Mouse (Mus musculus): ENCODE measurements around the gene Samd15. TPM values are rescaled to one million over a fixed set of nuclear protein-coding genes. Genes with fewer than 3 reads are reported as not detected.
A peak's percentile ranks its signal among the peaks of the same experiment; 100 is the strongest.
"Not testable (repeated sequence)": the region's sequence is repeated elsewhere in the genome, so short reads cannot be mapped to it uniquely, and the experiment has no call there.

Samd15 gene
- polyA plus RNA-seq (2014; fragmentation: Nextera tagmentation; extraction: Ambion mirVana): 1.2 and 1.4 TPM in 2 replicates

DNA sequence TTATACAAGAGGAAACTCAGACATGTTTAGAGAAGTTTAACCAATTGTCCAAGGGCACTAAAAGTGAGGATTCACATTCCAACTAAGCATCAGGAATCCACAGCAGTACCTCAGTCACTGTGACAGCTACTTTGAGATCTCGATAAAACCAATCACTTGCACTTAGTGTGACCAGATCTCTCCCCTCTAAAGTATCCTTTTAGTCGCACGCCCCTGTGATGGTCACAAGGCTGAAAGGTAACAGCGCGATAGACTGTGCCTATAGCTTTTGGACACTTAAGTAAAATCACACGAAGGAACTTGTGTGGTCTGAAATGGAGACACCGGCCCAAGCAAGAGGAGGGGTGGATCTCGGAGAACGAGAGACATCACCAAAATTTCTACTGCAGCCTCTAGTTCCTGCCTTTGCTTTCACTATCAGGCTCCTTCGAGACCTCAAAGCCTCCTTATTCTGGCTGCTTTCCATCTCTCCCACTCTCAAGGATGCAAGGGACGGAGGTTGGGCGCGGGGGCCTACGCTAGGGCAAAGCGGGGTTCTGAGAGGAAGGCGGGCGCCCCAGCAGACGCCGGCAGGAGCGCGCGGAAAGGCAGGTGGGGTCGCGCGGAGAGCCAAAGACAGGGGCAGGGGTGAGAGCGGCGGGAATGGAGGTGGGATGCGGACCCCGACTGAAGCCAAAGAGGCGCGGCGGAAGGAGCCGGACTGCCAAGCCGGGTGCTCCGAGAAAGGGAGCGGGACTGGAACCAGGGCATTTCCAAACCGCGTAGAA is at the start of gene Samd15:
Gene Samd15 (plus strand): TSS at position 518 of the 767 bp plus-strand sequence.
- Histone ChIP-seq H3K4me1 (ENCODE audit: control insufficient read depth, insufficient read depth, low read length) (peaks cover 8% of the 10 kb centered on the region), H3K4me3 (ENCODE audit: low read depth, low read length) (peak within 1 kb of the TSS; percentile 81), H3K4me2 (peak within 1 kb of the TSS; percentile 86), H3K9me3 (ENCODE audit: control insufficient read depth, low read length) (no peaks in the 10 kb centered on the region), H3K9ac (ENCODE audit: low read length) (peak within 1 kb of the TSS; percentile 90), H3K27ac (ENCODE audit: low read depth, low read length) (peak within 1 kb of the TSS; percentile 80), H3K27me3 (ENCODE audit: control insufficient read depth, insufficient read depth, low read length) (no peaks in the 10 kb centered on the region), H3K36me3 (ENCODE audit: control insufficient read depth, insufficient read depth, low read length) (no peaks in the 10 kb centered on the region)
- ATAC-seq (ENCODE audit: low FRiP score): no peak; the same call in 1 of the 2 replicates
- peak; percentile 96 for DNase-seq (ENCODE audit: low spot score, missing footprints)
- under 1% methylated on average over 37 of the region's 38 CpGs for WGBS

DNA sequence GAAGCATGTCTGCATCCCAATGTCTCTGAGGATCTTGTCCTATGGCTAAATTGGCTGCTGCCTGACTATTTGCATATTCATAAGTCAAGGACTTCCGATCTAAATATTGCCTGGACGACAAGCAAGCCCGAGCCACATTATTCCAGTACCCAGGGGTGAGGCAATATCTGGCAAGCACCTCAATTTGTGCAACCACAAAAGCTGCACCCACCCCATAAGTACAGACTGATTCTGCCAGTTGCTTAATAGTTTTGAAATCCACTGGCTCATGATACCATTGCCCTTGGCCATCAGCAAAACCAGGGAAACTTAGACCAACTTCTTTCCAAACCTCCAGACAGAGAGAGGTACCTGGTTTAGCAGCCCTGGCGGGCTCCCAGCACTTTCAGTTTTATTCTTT is 45.1 kb upstream of the Samd15 start:
- H3K4me1 ChIP-seq (ENCODE audit: control insufficient read depth, insufficient read depth, low read length); H3K27me3 ChIP-seq (ENCODE audit: control insufficient read depth, insufficient read depth, low read length); H3K36me3 ChIP-seq (ENCODE audit: control insufficient read depth, insufficient read depth, low read length); DNase-seq (ENCODE audit: low spot score, missing footprints); H3K9me3 ChIP-seq (ENCODE audit: control insufficient read depth, low read length); H3K4me2 ChIP-seq; H3K9ac ChIP-seq (ENCODE audit: low read length); H3K27ac ChIP-seq (ENCODE audit: low read depth, low read length); ATAC-seq (ENCODE audit: low FRiP score); H3K4me3 ChIP-seq (ENCODE audit: low read depth, low read length): not testable (repeated sequence)
- 95% methylated on average over 4 of the region's 4 CpGs for WGBS

DNA sequence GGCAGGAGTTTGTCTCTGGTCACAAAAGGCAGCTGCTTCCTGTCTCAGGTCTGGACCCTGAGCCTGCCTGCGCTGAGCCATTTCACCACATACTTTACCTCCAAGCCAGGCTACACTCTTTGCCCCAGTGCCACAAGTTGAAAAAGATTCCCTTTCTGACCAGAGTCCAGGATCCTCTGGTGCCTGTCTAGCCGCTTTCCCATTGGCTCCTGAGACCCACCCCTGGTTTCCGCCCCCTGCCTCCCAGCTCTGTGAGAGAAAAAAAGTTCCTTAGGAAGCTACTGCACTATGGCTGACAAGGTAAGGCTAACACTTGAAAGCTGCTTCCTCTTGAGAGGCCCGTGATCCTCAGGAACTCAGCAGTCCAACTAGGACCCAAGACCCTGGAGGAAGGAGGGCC is 42.2 kb upstream of the Samd15 start:
- Histone ChIP-seq H3K27me3 (ENCODE audit: control insufficient read depth, insufficient read depth, low read length) (no peaks in the 10 kb centered on the region), H3K27ac (ENCODE audit: low read depth, low read length) (no peak overlapping the region), H3K9me3 (ENCODE audit: control insufficient read depth, low read length) (no peaks in the 10 kb centered on the region), H3K4me3 (ENCODE audit: low read depth, low read length) (no peak overlapping the region), H3K4me1 (ENCODE audit: control insufficient read depth, insufficient read depth, low read length) (no peaks in the 10 kb centered on the region), H3K36me3 (ENCODE audit: control insufficient read depth, insufficient read depth, low read length) (no peaks in the 10 kb centered on the region), H3K9ac (ENCODE audit: low read length) (no peak overlapping the region), H3K4me2 (no peak overlapping the region)
- 64% methylated on average over 4 of the region's 4 CpGs for WGBS
- no peak for DNase-seq (ENCODE audit: low spot score, missing footprints)
- ATAC-seq (ENCODE audit: low FRiP score): no peak

DNA sequence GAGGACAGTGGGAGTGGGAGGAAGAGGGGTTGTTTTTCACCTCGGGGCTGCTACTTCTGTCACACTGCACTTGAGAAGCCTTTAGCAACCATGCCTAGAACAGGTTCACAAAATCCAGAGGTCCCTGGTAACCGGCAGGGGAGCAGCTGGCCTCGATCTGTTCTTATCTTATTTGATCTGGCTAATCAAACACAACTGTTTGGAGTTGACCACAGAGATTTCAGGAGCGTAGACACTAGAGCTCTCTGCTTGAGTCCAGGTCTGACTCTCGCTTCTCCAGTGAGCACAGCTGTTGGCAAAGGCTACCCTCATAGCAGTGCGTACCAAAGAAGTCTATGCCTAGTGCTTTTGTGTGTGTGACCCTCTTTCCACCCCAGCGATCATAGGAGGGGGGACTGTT is 41.4 kb upstream of the Samd15 start:
- no peak overlapping the region for H3K27ac ChIP-seq (ENCODE audit: low read depth, low read length)
- no peak overlapping the region for H3K9ac ChIP-seq (ENCODE audit: low read length)
- DNase-seq (ENCODE audit: low spot score, missing footprints) (no peak), ATAC-seq (ENCODE audit: low FRiP score) (no peak)
- H3K27me3 ChIP-seq (ENCODE audit: control insufficient read depth, insufficient read depth, low read length): no peaks in the 10 kb centered on the region
- no peak overlapping the region for H3K4me3 ChIP-seq (ENCODE audit: low read depth, low read length)
- no peaks in the 10 kb centered on the region for H3K4me1 ChIP-seq (ENCODE audit: control insufficient read depth, insufficient read depth, low read length)
- H3K36me3 ChIP-seq (ENCODE audit: control insufficient read depth, insufficient read depth, low read length): no peaks in the 10 kb centered on the region
- no peaks in the 10 kb centered on the region for H3K9me3 ChIP-seq (ENCODE audit: control insufficient read depth, low read length)
- H3K4me2 ChIP-seq: no peak overlapping the region
- WGBS: 76% methylated on average over 7 of the region's 7 CpGs

DNA sequence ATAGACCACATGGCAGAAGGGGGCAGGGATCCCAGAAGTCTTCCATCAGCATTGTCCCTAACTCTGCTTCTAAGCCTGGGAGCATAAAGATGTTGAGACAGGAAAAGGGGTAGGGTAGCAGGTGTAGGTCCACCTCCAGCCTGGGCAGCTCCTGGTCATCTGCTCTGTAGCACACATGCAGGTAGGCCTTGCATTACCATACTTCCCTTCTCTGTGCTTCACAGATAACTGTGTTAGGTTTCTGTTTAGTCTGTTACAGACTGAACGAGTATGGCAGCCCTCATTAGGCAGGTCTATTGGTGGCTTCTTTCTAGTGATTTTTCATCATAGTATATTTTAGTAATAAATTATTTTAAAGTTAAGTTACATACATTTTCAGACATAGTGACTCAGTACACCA is 39.2 kb upstream of the Samd15 start:
- Histone ChIP-seq H3K4me2 (no peak overlapping the region), H3K9ac (ENCODE audit: low read length) (no peak overlapping the region), H3K4me1 (ENCODE audit: control insufficient read depth, insufficient read depth, low read length) (no peaks in the 10 kb centered on the region), H3K4me3 (ENCODE audit: low read depth, low read length) (no peak overlapping the region), H3K9me3 (ENCODE audit: control insufficient read depth, low read length) (no peaks in the 10 kb centered on the region), H3K27me3 (ENCODE audit: control insufficient read depth, insufficient read depth, low read length) (no peaks in the 10 kb centered on the region), H3K36me3 (ENCODE audit: control insufficient read depth, insufficient read depth, low read length) (no peaks in the 10 kb centered on the region), H3K27ac (ENCODE audit: low read depth, low read length) (no peak overlapping the region)
- WGBS: 82% methylated on average over 1 of the region's 1 CpGs
- ATAC-seq (ENCODE audit: low FRiP score): no peak
- no peak for DNase-seq (ENCODE audit: low spot score, missing footprints)

DNA sequence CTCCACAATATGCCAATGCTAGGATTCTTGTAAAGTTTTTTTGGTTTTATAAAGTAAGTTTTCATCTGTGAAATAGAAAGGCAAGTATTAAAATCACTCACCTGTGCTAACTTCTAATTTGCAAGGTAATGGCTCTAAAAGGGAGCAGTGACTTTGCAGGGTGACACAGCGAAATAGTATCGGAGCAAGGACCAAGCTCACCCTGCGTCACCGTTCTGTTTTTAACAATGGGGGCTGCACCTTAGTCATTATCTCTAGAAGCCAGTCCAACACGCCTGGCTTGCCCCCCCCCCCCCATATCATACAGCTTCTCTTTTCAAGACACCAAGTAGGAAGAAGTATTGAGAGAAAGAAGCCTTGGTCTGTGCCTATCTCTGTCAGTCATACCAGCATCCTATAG is 38.7 kb upstream of the Samd15 start:
- 87% methylated on average over 5 of the region's 5 CpGs for WGBS
- DNase-seq (ENCODE audit: low spot score, missing footprints) (no peak), ATAC-seq (ENCODE audit: low FRiP score) (no peak)
- Histone ChIP-seq H3K4me1 (ENCODE audit: control insufficient read depth, insufficient read depth, low read length) (no peaks in the 10 kb centered on the region), H3K4me2 (no peak overlapping the region), H3K27me3 (ENCODE audit: control insufficient read depth, insufficient read depth, low read length) (no peaks in the 10 kb centered on the region), H3K9me3 (ENCODE audit: control insufficient read depth, low read length) (no peaks in the 10 kb centered on the region), H3K27ac (ENCODE audit: low read depth, low read length) (no peak overlapping the region), H3K36me3 (ENCODE audit: control insufficient read depth, insufficient read depth, low read length) (no peaks in the 10 kb centered on the region), H3K4me3 (ENCODE audit: low read depth, low read length) (no peak overlapping the region), H3K9ac (ENCODE audit: low read length) (no peak overlapping the region)

DNA sequence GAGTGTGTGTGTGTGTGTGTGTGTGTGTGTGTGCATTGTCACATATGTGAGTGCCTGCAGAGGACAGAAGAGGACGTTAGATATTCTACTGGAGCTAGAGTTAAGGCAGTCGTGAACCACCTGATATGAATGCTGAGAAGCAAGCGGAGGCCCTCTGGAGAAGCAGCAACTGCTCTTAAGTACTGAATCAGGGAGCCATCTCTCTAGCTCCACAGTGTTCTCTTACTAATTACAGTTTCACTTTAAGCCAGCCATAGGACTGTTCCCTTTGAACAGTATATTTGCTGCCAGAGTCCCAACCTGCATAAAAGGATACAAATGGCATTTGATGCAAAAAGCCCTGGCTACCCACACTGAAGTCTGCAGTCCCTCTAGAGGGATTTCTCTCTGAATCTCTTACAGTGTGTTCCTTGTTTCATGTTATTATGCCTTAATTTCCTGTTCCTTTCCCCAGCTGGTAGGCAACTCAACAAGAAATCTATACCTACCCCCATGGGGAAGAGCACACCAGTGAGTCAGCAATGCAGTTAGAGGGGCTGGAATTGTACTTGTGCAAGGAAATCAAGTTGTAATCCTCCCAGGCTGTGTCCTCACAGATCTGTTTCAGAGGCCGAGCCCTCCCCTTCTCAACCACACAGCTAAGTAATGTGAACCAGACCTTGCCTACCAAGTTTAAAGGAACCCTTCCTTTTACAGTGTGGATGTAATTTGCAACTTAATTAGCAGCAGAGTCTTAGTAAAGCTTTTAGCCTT is 24.2 kb upstream of the Samd15 start:
- Histone ChIP-seq H3K36me3 (ENCODE audit: control insufficient read depth, insufficient read depth, low read length) (peaks cover 3% of the 10 kb centered on the region; the same call in 1 of the 2 replicates), H3K4me2 (no peak overlapping the region), H3K9me3 (ENCODE audit: control insufficient read depth, low read length) (no peaks in the 10 kb centered on the region), H3K4me3 (ENCODE audit: low read depth, low read length) (no peak overlapping the region), H3K9ac (ENCODE audit: low read length) (no peak overlapping the region), H3K27ac (ENCODE audit: low read depth, low read length) (no peak overlapping the region), H3K27me3 (ENCODE audit: control insufficient read depth, insufficient read depth, low read length) (no peaks in the 10 kb centered on the region), H3K4me1 (ENCODE audit: control insufficient read depth, insufficient read depth, low read length) (no peaks in the 10 kb centered on the region)
- no peak for DNase-seq (ENCODE audit: low spot score, missing footprints)
- WGBS: 88% methylated on average over 4 of the region's 4 CpGs
- ATAC-seq (ENCODE audit: low FRiP score): no peak

DNA sequence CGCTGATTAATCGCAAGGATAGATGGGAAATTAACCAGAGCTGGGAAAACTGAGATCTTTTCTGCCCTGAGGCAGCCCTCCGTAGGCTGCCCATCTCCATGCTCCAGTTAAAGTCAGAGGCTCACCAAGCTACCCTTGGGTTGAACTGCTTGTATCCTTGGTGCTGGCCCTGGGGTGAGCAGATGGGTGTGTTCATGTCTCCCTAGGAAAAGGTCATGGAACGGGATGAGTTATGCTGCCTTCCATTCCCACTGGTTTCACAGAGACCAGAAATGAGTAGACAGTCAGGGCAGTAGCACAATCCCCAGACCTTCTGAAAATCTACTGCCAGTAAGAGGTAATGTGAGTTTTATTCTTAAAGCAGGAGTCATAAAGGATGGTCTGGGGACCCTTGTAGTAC is 21.9 kb upstream of the Samd15 start:
- 95% methylated on average over 4 of the region's 4 CpGs for WGBS
- DNase-seq (ENCODE audit: low spot score, missing footprints): no peak
- Histone ChIP-seq H3K4me3 (ENCODE audit: low read depth, low read length) (no peak overlapping the region), H3K27ac (ENCODE audit: low read depth, low read length) (no peak overlapping the region), H3K9ac (ENCODE audit: low read length) (no peak overlapping the region), H3K4me1 (ENCODE audit: control insufficient read depth, insufficient read depth, low read length) (no peaks in the 10 kb centered on the region), H3K9me3 (ENCODE audit: control insufficient read depth, low read length) (no peaks in the 10 kb centered on the region), H3K27me3 (ENCODE audit: control insufficient read depth, insufficient read depth, low read length) (no peaks in the 10 kb centered on the region), H3K4me2 (no peak overlapping the region), H3K36me3 (ENCODE audit: control insufficient read depth, insufficient read depth, low read length) (peaks cover 3% of the 10 kb centered on the region; the same call in 1 of the 2 replicates)
- ATAC-seq (ENCODE audit: low FRiP score): no peak

DNA sequence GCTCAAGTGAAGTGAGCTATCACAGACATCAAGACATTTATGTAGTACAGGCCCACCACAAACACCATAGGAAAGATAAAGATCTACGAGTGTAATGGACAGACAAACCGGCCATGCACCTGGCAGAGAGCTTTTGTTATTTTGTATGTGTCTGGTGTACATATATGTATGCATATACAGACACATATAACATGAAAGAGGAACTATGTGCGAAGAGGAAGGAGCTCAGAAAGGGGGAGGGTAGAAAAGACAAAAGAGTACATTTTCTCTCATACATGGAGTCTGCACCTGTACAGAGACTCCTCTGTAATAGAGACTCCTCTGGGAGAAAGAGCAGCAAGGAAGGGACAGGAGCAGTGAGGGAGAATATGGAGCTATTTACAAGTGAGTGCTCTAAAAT is 6.5 kb upstream of the Samd15 start:
- no peaks in the 10 kb centered on the region for H3K36me3 ChIP-seq (ENCODE audit: control insufficient read depth, insufficient read depth, low read length)
- H3K9me3 ChIP-seq (ENCODE audit: control insufficient read depth, low read length): no peaks in the 10 kb centered on the region
- no peak for ATAC-seq (ENCODE audit: low FRiP score)
- no peak overlapping the region for H3K4me3 ChIP-seq (ENCODE audit: low read depth, low read length)
- H3K4me2 ChIP-seq: no peak overlapping the region
- DNase-seq (ENCODE audit: low spot score, missing footprints): no peak
- WGBS: 90% methylated on average over 3 of the region's 3 CpGs
- H3K9ac ChIP-seq (ENCODE audit: low read length): no peak overlapping the region
- no peaks in the 10 kb centered on the region for H3K27me3 ChIP-seq (ENCODE audit: control insufficient read depth, insufficient read depth, low read length)
- H3K27ac ChIP-seq (ENCODE audit: low read depth, low read length): no peak overlapping the region
- no peaks in the 10 kb centered on the region for H3K4me1 ChIP-seq (ENCODE audit: control insufficient read depth, insufficient read depth, low read length)

Data from midbrain, embryonic 11.5 days (tissue).